Mouse (Mus musculus) adrenal gland, adult 8-10 months (tissue): Measurements from ENCODE around the gene Hsd11b1. TPM values are rescaled to one million over a fixed set of nuclear protein-coding genes. Genes with fewer than 3 reads are reported as not detected.
"Not testable (repeated sequence)": the region's sequence is repeated elsewhere in the genome, so short reads cannot be mapped to it uniquely, and the experiment has no call there.

ENCODE experiments used
- DNase-seq: peaks from one replicate; pipeline ENCODE4 v3.0.0; 2022
- total RNA-seq, 4 experiments: library from RNA; stranded (reverse); gene quantifications; 2 replicates each; pipeline ENCODE4 v1.2.4; 2022

Hsd11b1 gene
- total RNA-seq, 4 experiments from 2014 or later: 58.1 to 94.0 (median 71.6) TPM

DNA sequence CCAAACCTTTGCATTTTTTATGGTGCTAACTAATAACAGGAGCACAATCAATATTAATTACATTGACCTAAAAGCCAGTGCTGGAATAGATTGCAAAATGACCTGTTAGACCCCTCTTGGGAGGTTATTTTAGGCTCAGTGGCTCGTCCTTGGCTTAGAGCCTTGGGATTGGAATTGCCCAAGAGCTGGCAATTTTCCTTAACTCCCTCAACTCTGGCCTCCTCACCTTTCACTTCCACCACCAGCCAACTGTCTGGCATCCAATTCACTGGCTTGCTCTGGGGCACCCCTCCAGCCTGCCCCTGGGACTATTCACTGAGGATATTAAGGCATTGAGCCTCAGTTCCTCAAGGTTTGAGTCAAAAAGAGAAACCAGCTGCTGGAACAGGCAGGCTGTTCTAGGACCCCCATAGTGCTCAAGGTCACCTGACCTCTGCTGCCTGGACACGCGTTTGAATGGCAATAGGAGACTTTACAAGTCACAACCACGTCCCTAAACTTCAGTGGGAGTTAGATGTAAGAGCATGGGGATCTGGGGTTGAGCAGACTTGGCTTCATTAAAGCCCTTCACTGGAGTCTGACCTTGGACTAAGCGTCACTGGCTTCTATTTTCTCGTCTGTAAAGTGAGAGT, 14.7 kb upstream of the Hsd11b1 start:
- peak; percentile 60 for DNase-seq

DNA sequence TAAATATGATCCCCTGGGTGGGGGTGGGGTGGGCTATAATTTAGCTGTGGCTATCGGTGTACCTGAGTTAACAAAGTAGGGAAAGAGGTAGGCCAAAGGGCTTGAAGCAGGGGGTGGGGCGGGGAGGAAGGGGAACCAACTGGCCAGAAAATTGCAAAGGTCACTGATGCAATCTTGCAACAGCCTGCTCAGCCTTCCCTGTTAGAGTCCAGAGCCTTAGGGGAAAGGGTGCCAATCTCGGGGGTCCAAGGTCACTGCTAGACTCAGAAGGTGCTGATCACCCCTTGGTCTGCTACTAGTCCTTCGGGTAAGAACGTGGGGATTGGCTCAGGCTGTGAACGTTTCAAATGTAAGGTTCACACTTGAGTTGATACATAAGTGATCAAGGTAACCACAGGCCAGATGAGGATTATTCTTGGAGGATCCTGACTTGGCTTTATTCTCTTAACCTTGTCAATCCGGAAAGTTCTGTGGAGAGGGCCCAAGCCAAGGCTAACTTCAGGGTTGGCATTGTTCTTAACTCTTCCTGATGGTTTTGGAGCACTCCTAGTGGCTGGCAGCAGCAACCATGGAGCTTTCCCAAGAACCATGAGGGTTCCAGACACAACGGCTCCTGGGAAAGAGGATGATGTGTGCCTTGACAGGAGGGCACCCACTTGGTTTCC, 10.7 kb upstream of the Hsd11b1 start:
- DNase-seq: no peak

DNA sequence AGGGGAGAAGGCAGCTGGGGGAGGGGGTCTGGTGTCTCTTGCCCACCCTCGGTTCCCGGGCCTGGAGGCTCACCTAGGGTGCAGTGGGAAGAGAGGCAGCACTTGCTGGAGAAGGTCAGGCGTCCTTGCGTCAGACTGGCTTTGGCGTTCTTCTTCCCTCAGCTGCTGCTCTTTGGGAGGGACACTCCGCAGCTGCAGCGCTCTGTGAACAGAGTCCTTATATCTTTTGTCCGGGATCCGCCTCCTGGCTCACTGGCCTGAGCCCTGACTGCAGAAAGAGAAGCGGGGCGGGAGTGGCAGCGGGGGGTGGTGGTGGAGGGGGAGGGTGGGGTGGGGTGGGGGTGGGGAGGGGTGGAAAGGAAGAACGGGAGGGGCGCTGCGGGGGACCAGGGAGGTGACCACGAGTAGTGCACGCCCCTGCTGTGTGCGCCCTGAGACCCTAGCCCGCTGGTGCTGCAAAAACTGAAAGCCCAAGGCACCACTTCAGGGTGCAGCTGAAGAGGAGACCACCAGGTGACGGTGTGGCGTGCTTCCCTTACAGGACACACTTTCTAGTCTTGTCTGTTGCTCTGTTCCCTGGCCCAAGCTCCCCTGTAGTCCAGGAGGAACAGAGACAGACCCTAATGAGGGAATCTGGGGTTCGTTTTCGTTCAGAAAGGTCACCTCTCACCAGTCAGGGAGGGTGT, 9.2 kb upstream of the Hsd11b1 start, which contains the start of gene G0s2:
Gene G0s2, minus strand, starts transcription at position 302 of the 686 bp plus-strand sequence.
- peak; percentile 83 for DNase-seq

DNA sequence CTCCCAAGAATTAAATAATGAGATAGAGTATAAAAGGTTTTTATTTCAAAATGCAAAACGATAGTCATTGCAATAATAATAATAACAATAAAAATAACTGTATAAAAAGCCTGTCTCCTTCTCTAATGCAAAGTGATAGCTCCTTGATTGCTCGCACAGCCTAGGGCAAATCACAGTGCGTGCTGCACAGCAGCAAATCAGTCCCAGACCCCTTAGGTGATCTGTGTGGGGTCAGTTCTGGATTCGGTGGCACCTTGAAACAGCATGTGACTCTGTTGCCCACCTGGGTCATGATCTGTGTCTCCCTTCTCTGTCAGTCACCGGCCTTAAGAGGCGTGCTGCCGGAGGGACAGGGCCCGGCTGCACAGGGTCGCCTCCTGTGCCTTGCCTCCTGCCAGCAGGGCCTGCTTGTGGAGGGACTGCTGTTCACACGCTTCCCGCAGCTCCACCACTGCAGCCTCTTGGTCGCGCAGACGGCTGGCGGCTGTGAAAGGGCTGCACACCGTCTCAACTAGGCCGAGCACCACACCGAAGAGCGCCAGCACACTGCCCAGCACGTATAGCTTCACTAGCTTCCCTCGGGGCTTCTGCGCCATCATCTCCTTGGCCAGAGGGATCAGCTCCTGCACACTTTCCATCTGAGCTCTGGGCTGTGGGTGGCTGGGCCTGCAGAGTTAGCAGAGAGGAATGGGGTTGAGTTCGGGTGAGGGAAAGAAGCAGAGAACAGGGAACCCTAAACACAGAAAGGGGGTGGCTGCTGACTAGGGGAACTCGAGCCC, 8.5 kb upstream of the Hsd11b1 start:
- DNase-seq: no peak

DNA sequence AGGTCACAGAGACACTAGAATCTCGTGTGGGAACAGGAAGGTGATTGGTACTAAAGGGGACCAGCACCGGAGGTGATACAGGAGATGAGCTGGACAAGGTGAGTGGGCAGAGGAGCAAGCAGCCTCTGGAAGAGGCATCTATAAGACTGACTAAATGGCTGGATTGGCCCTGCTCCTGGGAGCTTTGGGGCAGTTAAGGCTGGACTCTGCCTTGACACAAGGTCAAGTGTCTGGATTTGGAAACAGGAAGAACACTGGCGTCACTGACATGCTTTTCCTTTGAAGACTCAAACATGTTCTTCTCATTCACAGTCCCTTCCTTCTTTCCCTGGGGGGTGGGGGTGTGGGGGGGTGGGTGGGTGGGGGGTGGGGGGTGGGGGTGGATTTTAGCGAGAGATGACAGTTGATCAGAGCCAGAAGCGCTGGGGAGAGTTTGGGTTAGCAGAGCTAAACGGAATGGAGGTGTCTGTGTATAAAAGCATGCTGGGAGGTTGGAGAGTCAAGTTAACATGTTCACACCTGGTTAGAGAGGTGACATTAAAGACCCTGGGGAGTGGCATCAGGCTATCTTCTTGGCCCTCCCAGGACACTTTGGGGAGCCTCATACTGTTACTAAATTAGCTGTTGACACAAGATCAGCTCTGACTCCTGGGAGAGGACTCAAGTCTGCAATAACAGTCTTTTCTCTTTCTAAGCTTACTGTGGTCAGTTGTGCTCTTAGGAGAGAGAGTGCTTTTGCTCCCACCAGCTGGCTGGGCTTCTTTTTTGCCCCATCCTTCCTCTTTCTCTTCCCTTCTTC, 7.3 kb upstream of the Hsd11b1 start:
- DNase-seq: no peak

DNA sequence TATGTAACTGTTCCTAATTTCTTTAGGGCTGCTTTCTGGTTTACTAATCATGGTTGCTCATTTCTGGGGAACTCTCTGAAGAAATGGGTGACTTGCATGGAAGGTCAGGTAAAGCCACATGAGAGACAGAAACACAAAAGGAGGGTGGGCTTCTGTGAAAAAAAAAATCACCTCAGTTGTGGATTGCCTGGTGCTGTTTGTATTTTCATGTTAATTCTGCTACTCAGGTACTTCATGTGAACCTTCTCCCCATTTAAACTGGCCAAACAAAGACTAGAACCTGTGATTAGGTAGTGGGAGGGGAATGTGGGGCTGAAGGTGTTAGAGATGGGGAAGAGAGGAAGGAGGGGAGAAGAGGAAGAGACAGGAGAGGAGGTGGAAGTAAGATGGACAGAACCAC, 1.9 kb upstream of the Hsd11b1 start:
- DNase-seq: no peak

DNA sequence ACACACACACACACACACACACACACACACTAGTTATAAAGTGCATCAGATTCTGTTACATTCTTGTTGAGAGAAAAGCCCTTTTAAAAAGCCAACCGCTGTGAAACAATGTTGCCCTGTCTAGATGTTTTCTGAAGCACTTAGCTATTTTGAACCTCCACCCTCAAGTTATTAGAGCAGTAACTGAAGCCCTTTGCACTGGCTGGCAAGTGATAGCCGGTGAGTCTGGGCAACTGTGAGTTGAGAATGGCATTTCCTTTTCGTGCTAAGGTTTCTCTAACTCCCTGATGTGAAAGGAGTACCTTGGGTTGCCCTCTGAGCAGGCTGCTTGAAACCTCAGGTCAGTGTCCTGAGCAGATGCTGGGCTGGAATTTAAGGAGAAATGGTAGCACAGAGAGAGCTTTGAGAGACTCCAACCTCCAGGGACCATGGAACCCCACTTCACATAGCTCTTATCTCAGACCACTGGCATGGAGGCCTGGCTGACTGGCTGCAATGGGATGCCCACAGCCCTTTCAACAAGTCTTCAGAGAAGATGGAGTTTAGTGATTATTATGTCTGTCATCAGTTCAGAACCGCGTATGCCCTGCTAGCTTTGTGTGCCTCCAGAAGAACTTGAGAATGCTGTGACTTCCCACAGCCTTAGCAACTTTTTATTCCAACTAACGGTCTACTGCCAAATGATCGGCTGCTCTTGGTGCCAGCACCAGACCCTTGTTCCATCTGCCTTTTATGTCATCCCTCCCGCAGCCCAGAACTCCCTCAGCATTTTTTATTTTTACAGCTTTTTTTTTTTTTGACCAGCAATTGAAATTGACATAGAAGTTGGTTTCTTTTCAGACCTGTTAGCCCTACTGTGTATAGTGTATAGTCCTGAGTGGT, 608 bp downstream of the Hsd11b1 start:
- no peak for DNase-seq

DNA sequence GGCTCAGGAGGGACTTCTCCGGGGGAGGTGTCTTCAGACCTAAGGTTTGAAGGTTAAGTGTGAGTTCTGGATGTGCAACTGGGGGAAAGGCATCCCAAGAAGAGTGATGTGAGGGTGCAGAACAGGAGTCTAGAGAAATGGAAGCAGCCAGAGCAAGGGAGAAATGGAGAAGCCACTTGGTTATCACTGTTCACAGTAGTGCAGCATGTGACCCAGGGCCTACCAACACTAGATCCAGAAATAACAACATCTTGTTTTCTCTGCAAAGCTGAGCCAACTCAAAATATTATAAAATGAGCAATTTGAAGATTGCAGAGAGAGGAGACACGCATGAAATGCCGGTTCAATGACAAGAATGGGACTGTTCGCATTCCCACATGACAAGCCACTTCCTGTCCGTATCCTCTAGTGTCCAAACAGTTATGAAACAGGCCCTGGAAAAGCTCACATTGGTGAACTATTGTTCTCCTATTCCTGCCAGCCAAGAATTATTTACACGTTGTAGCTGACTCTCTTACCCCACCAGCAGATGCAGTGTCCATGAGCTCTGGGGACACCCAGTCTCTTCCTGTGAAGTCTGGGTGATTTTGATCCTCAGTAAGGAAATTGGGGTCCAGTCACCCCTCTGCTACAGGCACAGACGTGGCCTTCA, 1.9 kb downstream of the Hsd11b1 start:
- DNase-seq: no peak

DNA sequence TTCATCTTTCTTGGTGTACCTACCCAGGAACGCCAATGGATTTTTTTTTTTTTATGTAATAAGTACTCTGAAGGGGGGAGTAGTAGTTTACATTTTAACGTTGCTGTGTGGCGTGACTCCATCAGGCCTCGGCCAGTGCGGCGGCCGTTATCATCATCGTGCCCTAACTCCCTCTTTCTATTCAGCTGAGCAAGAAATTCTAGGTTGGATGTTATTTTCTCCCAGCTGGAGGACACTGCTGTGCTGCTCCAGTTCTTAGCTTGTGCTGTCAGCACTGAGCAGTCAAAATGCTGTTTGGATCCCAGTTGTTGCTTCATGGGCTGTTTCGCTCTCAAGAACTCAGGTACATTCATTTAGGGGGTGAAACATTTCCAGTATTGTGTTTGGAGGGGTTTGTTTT, 4.3 kb downstream of the Hsd11b1 start:
- no peak for DNase-seq

DNA sequence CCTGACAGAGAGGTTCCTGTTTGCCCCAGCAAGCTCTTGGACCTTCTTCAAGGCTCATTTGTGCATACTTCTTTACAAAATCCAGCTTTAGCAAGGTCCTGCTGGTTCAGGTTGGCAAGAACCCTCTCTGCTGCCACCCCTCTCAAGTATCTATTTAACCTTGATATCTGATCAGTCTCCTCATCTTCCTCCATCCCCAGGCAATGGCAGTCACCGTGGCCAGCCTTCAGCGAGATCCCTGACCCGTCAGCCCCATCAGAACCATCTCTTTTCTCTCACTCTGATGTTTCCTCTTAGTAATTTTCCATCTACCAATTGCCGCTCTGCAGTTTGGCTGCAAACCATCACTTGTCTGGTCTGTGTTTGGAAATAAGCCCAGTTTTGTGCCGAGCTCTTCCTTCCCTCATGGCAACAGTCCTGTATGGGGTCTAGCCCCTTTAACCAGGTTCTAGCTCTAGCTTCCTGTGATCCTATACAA, 7.2 kb downstream of the Hsd11b1 start:
- no peak for DNase-seq

DNA sequence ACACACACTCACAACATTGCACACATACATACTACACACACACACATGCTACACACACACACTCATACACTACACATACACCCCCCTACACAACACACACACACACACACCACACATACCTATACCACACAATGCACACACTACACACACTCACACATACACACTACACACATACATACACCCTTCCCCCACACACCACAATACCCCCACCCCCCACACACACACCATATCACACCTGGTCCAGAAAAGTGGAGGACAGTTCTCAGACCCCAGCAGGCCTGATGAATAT, 7.6 kb downstream of the Hsd11b1 start:
- no peak for DNase-seq

DNA sequence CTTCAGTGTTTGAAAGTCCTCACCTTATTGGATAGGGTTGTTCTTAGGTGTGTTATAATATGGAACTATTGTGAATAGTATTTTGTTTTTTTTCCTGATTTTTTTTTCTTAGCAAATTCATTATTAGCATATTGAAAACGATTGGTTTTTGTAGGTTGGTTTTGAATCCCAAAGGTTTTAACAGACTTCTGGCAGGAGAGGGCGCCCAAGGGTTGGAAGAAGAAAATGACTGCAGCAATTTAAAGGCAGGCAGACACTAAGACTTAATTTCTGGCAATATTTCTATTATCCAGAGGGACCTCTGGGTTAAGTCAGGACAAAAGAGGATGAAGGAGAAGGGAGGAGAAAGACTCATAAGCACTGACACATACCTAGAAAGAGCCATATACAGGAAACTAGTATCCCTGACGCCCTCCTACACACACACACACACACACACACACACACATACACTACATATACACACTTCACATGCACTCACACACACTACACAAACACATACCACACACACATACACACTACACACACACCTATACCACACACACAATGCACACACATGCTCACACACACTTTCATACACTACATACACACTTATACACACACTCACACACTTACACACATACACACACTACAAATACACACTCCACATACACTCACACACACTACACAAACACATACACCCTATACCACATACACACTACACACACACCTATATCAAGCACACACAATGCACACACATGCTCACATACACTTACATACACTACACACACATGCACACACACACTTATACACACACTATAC, 8.2 kb downstream of the Hsd11b1 start:
- peak; percentile 56 for DNase-seq

DNA sequence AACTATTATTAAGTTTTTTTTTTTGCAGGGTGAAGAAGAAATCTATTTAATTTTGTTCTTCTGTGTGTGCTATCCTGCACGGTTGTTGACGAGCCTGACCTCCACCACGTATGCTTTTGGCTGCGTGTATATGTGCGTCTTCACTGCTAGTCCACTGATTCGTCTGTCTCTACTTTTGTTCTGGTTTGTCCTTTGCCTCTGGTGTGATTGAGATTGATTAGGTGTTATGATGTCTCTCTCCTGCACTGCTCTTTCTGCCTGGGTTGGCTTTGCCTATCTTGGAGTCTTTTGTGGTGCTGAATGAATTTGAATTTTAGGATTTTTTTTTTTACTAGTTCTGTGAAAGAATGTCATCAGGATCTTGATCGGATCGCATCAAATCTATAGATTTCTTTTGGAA, 8.8 kb downstream of the Hsd11b1 start:
- no peak for DNase-seq

DNA sequence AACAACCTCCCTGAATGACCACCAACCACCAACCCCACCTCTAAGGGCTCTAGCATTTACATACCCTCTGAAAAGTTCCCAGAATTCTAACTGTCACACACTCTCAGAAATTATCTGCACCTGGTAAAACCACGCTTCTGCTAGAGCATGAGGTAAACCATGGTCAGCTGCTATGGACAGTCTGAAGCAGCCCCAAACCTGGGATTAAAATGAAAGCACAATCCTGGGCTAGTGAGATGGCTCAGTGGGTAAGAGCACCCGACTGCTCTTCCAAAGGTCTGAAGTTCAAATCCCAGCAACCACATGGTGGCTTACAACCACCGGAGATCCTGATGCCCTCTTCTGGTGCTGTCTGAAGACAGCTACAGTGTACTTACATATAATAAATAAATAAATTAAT, 10.0 kb downstream of the Hsd11b1 start:
- not testable (repeated sequence) for DNase-seq

DNA sequence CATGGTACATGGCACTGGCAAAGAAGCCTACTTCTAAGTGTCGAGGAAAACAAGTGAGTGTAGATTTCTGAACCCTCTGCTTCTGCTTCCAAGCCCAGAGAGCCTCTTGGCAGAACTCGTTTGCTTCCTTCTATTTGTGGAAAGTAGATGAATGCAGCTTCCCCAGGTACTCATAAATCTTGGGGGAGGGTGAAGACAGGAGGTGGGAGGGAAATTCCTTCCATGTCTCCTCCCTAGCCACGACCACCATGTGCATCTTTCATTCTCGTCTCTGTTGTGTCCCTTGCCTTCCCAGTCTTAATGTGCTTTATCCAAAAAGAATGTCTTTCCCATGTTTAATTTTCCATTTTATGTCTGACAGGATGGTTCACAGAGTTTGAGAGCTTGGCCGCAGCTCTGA, 11.3 kb downstream of the Hsd11b1 start:
- no peak for DNase-seq

DNA sequence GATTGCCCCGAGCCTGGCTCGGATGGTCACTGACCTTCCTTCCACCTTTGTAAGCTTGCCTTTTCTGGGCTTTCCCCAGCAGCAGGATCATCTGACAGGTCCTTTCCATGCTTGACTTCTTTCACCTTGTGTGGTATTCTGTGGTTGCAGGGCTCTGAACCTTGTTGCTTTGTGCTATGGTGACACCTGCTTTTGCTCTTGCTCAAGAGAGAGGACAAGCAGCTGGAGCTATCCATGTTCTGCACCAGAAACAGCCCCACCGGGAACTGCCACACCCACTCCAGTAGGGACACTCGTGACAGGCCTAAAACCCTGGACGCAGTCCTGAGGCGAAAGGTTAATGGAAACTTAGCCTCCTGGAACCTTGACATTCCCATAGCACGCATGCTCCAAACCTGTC, 12.5 kb downstream of the Hsd11b1 start:
- DNase-seq: no peak

DNA sequence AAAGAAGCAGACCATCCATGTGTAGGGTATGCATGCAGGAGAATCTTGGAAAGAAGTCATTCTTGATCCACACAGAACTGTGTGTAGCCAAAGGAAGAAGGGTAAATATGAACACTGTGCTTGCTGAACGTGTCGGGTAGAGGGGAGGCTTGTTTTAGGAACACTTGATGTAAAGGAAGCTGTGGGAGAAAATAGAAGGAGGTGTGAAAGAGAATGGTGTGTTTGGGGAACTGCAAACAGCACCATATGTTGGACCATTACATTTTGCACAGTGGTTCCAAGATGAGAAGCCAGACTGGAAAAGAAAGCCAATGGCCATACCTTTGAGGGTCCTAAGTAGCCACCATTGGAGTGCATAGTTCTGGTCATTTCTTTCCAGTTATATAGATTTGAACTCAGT, 13.8 kb downstream of the Hsd11b1 start:
- DNase-seq: no peak

DNA sequence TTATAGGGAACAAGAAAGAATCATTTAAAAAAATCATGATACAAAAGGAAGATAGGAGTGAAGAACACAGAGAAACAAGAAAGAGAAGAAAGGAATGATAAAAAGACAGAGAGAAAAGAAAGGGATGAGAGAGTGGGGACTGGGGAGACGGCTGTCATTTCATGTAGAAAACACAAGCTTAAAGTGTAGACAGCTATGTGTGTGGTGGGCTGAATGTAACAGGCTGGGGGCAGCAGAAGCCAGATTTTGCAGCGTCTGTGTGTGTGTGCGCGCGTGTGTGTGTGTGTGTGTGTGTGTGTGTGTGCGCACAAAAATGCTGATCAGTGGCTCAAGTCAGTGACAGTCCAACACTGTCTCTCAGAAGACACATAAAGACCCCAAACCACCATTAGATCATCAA, 19.6 kb downstream of the Hsd11b1 start:
- DNase-seq: no peak

DNA sequence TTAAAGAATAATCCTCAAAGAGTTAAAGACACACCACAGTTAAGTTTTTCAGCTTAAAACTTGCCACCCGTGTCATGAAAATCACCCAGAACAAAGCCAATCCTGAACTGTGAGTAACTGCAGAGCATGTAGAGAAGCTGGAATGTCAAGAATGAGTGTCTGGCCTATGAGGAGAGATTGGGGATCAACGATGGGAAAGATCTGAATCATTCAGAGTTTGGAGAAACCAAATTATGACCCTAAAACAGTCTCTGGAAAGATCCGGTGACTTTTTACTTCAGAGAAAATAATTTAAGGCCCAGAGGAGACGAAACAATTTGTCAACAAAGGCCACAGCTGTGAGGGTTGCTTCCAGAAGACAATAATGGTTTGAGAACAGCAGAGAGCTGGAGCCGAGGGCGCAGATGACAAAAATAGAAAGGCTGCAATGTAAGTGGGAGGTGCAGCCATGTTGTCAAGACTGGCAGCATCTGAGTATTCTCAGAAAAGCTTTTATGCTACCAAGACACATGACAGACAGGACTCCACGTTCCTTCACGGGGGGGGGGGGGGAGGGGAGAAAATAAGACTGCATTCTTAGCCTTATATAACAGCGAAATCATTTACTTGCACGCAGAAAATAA, 20.2 kb downstream of the Hsd11b1 start:
- no peak for DNase-seq
